Mouse (Mus musculus) brain, embryonic 14.5 days (tissue): ENCODE data around the gene Surf2.

Source experiments
- CTCF ChIP-seq: fragments of 200-500 bp; IDR thresholded peaks from 2 replicates; pipeline ENCODE4 v1.5.1; 2012; ENCODE audit warnings: inconsistent platforms, mild to moderate bottlenecking, moderate library complexity, borderline replicate concordance; ENCODE audit not compliant: insufficient read depth, insufficient read length; ENCODE audit errors: extremely low read depth
- POLR2A ChIP-seq: fragments of 200-500 bp; IDR thresholded peaks from 2 replicates; pipeline ENCODE4 v1.6.1; 2012; ENCODE audit warnings: mild to moderate bottlenecking, inconsistent platforms, borderline replicate concordance; ENCODE audit not compliant: poor library complexity, insufficient read depth, insufficient read length, severe bottlenecking; ENCODE audit errors: extremely low read depth

DNA sequence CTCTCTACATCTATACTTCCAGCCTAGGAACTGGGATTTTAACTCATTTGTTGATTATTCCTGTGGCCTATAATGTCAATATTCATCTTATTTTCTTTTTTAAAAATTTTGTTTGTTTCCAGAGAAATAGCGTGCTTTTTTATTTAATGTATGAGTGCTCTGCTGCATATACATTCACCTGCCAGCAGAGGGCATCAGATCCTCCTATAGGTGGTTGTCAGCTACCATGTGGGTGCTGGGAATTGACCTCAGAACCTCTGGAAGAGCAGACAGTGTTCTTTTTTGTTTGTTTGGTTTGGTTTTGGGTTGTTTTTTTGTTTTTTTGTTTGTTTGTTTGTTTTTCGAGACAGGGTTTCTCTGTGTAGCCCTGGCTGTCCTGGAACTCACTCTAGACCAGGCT, 51.1 kb downstream of the Surf2 start:
- TF ChIP-seq CTCF (no peak), POLR2A (no peak)
